Mouse (Mus musculus): ENCODE results near the gene Heca. TPM values are rescaled to one million over a fixed set of nuclear protein-coding genes. Genes with fewer than 3 reads are reported as not detected.

The Heca gene
- polyA plus RNA-seq, 1 experiment from 2014 or later, result 4.0 TPM

DNA sequence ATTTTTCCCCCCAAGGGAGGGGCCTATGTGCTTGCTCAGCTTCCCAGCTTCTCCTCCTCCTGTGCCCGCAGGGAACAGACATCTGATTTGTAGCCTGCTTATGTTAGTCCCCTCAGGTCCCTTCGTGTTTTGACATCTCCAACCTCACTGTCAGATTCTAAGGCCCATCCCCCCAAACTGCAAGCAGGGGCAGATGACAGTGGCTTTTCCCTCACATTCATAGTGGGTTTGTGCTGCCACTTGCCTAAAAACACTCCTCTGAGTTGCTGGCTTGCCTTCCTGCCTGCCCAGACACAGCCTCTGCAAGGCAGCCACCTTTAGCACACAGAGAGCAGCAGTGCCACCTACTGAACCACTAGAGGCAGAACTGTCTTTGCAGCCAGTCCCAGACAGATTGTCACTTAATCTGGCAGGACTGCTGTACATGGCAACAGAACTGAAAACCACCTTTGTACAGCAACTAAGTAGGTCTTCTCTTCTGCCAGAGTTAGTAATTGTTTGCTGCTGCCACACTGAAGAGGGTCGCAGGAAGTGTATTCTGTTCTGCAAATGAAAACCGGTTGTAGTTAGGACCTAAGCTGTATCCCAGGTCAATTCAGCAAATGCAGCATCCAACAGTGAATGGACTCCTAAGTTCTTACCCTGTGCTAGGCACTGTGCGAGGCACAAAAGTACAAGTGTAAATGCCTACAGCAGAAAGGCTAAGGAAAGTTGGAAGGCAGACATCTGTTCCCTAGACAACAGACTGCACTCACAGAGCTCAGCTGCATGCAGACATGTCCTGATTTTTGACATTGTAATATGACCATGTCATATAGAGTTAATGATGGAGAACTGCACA lies 77.8 kb downstream of the Heca start:
- Histone ChIP-seq H3K4me1 (ENCODE audit: control insufficient read depth, insufficient read depth, low read length) (no peaks in the 10 kb centered on the region), H3K4me3 (ENCODE audit: low read depth, low read length) (no peak overlapping the region), H3K4me2 (no peak overlapping the region), H3K36me3 (ENCODE audit: control insufficient read depth, insufficient read depth, low read length) (no peaks in the 10 kb centered on the region), H3K27ac (ENCODE audit: low read depth, low read length) (no peak overlapping the region), H3K9ac (ENCODE audit: low read depth, low read length) (no peak overlapping the region), H3K27me3 (ENCODE audit: control insufficient read depth, insufficient read depth, low read length) (no peaks in the 10 kb centered on the region), H3K9me3 (replicated peaks; ENCODE audit: control insufficient read depth, low read length) (no peaks in the 10 kb centered on the region; the same call in 1 of the 2 replicates)
- peak; percentile 77 for ATAC-seq (replicated peaks; ENCODE audit: insufficient number of reproducible peaks, low FRiP score, low TSS enrichment)
- WGBS (ENCODE audit: insufficient replicate concordance), result 27% methylated on average over 5 of the region's 5 CpGs

DNA sequence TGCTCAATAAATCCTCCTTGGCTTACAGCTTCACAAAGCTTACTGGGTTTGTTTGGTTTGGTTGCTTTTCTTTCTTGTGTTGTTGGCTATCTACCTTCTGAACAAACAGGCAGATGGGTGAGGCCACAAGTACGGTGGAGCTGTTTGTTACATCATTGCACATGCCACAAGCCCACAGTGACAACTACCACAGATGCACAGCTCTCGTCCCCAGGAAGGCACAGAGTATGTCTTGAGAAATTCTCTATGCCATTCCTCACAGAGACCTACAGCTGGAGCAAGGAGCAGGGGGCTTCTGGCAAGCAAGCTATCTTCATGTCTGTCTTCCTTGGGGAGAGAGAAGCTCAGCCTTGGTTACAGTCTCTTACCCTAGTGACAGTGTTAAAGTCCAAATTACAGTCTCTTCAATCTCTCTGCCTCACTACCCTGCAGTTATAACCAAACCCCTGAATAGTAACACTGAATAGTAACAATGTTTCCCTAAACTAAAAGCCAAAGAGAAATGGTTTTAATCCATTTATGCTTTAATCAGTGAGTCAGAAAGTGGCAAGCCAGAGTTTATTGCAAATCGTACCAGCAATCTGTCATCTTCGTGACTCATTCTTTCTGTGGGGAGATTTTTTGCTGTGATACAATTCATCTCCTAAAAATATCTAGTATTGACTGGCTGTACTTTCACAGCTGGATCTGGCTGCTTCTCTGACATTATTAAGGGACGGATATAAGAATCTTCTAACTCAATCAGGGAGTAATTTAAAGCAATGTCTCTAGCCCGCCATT lies 87.0 kb downstream of the Heca start:
- WGBS (ENCODE audit: insufficient replicate concordance), result 79% methylated on average over 6 of the region's 6 CpGs

DNA sequence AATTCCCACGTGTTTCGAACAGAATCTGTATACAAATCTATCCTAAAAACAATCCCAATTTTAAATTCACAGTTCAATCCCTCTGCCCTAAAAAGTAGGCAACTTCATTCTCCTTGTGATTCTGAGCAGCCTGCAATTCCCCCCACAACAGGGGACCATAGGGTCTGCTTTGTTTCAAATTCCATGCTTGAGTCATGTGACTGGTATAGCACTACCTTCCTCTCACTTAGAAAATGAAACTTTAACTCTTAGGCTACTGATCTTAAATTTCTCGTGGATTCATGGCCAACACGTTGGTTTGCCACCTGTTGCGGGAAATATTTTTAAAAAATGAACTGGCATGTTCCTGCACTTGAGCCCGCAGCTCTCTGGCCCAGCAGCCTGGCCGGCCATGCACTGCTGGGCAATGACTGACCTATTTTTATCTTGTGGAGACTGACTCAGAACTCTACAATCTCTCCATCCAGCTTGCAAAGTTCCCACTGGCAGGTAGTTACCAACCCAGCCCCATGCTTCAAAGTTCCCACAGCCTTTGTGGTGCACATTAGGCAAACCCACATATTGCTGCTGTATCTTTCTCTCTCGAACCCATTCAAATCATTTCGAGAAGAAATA lies 90.1 kb downstream of the Heca start:
- Histone ChIP-seq H3K9ac (ENCODE audit: low read depth, low read length) (no peak overlapping the region), H3K27ac (ENCODE audit: low read depth, low read length) (no peak overlapping the region), H3K36me3 (ENCODE audit: control insufficient read depth, insufficient read depth, low read length) (no peaks in the 10 kb centered on the region), H3K9me3 (replicated peaks; ENCODE audit: control insufficient read depth, low read length) (no peaks in the 10 kb centered on the region), H3K4me3 (ENCODE audit: low read depth, low read length) (no peak overlapping the region), H3K4me2 (no peak overlapping the region), H3K27me3 (ENCODE audit: control insufficient read depth, insufficient read depth, low read length) (no peaks in the 10 kb centered on the region), H3K4me1 (ENCODE audit: control insufficient read depth, insufficient read depth, low read length) (no peaks in the 10 kb centered on the region)
- WGBS (ENCODE audit: insufficient replicate concordance), result 68% methylated on average over 9 of the region's 9 CpGs
- ATAC-seq (replicated peaks; ENCODE audit: insufficient number of reproducible peaks, low FRiP score, low TSS enrichment), result no peak

More for the DNA sequence above, 87.0 kb downstream of the Heca start:
- Histone ChIP-seq H3K4me3 (ENCODE audit: low read depth, low read length) (no peak overlapping the region), H3K9me3 (replicated peaks; ENCODE audit: control insufficient read depth, low read length) (no peaks in the 10 kb centered on the region; the same call in 1 of the 2 replicates), H3K27me3 (ENCODE audit: control insufficient read depth, insufficient read depth, low read length) (no peaks in the 10 kb centered on the region), H3K36me3 (ENCODE audit: control insufficient read depth, insufficient read depth, low read length) (no peaks in the 10 kb centered on the region), H3K4me2 (no peak overlapping the region), H3K9ac (ENCODE audit: low read depth, low read length) (no peak overlapping the region), H3K4me1 (ENCODE audit: control insufficient read depth, insufficient read depth, low read length) (no peaks in the 10 kb centered on the region), H3K27ac (ENCODE audit: low read depth, low read length) (no peak overlapping the region)
- no peak for ATAC-seq (replicated peaks; ENCODE audit: insufficient number of reproducible peaks, low FRiP score, low TSS enrichment)

DNA sequence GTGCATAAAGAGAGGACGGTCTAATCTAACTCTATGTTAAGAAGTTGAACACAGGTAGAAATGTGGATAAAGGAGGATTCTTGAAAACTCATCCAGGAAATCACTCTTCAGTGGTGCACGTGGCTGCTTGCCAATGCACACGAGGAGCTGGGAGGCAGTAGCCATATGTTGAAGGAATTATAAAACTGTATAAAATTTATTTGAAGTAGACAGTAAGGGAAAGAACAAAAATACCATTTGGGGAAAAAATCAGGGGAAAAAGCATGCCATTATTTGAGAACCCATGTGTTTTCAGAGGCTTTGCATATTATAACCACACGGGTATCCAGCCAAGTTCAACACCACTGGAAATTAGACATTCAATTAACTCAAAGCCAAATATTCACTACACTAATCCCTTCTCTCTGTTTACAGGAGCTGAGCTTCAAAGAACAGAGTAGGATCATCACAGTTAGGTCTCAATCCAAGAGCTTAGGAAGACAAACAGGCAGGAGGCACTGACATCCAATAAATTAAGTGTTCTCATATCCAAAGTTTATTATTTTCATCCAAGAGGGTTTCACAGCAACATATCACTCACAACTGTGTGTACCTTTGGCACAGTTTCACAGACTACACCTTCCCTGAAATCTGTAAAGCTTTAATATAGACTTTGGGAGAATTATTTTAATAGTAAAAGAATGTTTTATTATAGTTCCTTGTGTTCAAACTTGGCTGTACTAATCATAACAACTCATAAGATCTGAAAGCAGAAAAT lies 102.9 kb downstream of the Heca start:
- 76% methylated on average over 4 of the region's 4 CpGs for WGBS (ENCODE audit: insufficient replicate concordance)
- Histone ChIP-seq H3K27ac (ENCODE audit: low read depth, low read length) (no peak overlapping the region), H3K36me3 (ENCODE audit: control insufficient read depth, insufficient read depth, low read length) (no peaks in the 10 kb centered on the region; the same call in 1 of the 2 replicates), H3K4me1 (ENCODE audit: control insufficient read depth, insufficient read depth, low read length) (no peaks in the 10 kb centered on the region), H3K4me3 (ENCODE audit: low read depth, low read length) (no peak overlapping the region), H3K27me3 (ENCODE audit: control insufficient read depth, insufficient read depth, low read length) (no peaks in the 10 kb centered on the region), H3K9ac (ENCODE audit: low read depth, low read length) (no peak overlapping the region), H3K4me2 (no peak overlapping the region), H3K9me3 (replicated peaks; ENCODE audit: control insufficient read depth, low read length) (no peaks in the 10 kb centered on the region)
- no peak for ATAC-seq (replicated peaks; ENCODE audit: insufficient number of reproducible peaks, low FRiP score, low TSS enrichment)

DNA sequence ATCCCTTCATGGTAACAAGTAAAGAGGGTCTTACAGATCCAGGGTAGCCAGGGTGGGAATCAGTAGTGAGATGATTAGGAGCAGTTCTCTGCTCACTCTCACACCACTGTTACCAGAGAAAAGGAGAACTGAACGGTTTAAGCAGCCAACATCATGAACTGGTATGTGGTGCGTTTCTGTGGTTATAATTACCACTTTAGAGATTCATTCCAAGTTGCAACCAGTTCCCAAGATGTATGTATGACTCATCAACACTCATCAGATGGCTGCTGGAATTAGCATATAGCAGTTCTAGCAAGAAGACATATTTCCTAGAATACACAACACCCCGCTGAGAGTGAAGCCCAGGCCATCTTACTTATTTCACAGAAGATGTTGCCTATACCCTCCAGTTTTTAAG lies 105.8 kb downstream of the Heca start:
- Histone ChIP-seq H3K4me3 (ENCODE audit: low read depth, low read length) (no peak overlapping the region), H3K27ac (ENCODE audit: low read depth, low read length) (no peak overlapping the region), H3K9ac (ENCODE audit: low read depth, low read length) (no peak overlapping the region), H3K4me2 (no peak overlapping the region), H3K4me1 (ENCODE audit: control insufficient read depth, insufficient read depth, low read length) (no peaks in the 10 kb centered on the region), H3K36me3 (ENCODE audit: control insufficient read depth, insufficient read depth, low read length) (no peaks in the 10 kb centered on the region; the same call in 1 of the 2 replicates), H3K9me3 (replicated peaks; ENCODE audit: control insufficient read depth, low read length) (no peaks in the 10 kb centered on the region), H3K27me3 (ENCODE audit: control insufficient read depth, insufficient read depth, low read length) (no peaks in the 10 kb centered on the region)
- 78% methylated on average over 3 of the region's 3 CpGs for WGBS (ENCODE audit: insufficient replicate concordance)
- ATAC-seq (replicated peaks; ENCODE audit: insufficient number of reproducible peaks, low FRiP score, low TSS enrichment), result no peak

DNA sequence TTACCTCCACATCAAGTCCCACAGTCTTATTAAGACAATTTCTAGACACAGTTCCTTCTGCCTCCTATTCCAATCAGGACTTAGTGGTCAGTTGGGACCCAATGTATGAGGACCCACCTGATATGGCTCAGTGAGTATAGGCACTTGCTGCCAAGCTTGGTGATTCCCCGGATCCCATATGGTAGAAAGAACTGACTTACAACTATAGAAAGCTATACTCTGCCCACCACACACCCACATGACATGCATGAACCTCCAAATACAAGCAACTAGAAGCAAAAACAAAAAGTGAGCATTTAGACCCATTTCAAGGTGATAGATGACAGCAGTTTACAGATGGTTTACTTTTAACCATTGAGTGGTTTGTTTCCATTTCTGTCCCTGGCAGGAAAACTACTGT lies 111.6 kb downstream of the Heca start:
- ATAC-seq (replicated peaks; ENCODE audit: insufficient number of reproducible peaks, low FRiP score, low TSS enrichment), result no peak
- H3K36me3 ChIP-seq (ENCODE audit: control insufficient read depth, insufficient read depth, low read length), result no peaks in the 10 kb centered on the region
- no peak overlapping the region for H3K4me3 ChIP-seq (ENCODE audit: low read depth, low read length)
- no peak overlapping the region for H3K9ac ChIP-seq (ENCODE audit: low read depth, low read length)
- H3K4me1 ChIP-seq (ENCODE audit: control insufficient read depth, insufficient read depth, low read length), result no peaks in the 10 kb centered on the region
- no peak overlapping the region for H3K27ac ChIP-seq (ENCODE audit: low read depth, low read length)
- 82% methylated on average over 1 of the region's 1 CpGs for WGBS (ENCODE audit: insufficient replicate concordance)
- H3K4me2 ChIP-seq, result no peak overlapping the region
- H3K27me3 ChIP-seq (ENCODE audit: control insufficient read depth, insufficient read depth, low read length), result no peaks in the 10 kb centered on the region
- H3K9me3 ChIP-seq (replicated peaks; ENCODE audit: control insufficient read depth, low read length), result no peaks in the 10 kb centered on the region

DNA sequence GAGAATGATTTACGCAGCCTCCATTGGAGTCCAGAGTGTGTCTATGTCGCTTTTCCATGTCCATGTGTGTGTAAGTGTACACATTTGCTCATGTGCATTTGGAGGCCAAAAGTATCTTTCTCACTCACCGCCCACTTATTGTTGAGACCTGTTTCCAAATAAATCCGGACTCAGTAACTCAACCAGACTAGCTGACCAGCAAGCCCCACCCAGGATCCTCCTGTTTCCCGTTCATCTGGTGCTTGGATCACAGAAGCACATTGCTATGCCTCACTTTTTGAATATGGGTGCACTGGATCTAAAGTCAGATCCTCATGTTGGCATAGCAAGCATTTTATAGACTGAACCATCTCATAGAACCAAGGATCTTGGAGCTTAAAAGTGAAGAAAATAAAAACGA lies 112.8 kb downstream of the Heca start:
- no peak overlapping the region for H3K4me3 ChIP-seq (ENCODE audit: low read depth, low read length)
- no peaks in the 10 kb centered on the region for H3K9me3 ChIP-seq (replicated peaks; ENCODE audit: control insufficient read depth, low read length)
- no peak for ATAC-seq (replicated peaks; ENCODE audit: insufficient number of reproducible peaks, low FRiP score, low TSS enrichment)
- H3K4me2 ChIP-seq, result no peak overlapping the region
- no peak overlapping the region for H3K27ac ChIP-seq (ENCODE audit: low read depth, low read length)
- H3K4me1 ChIP-seq (ENCODE audit: control insufficient read depth, insufficient read depth, low read length), result no peaks in the 10 kb centered on the region
- no peaks in the 10 kb centered on the region for H3K27me3 ChIP-seq (ENCODE audit: control insufficient read depth, insufficient read depth, low read length)
- no peaks in the 10 kb centered on the region for H3K36me3 ChIP-seq (ENCODE audit: control insufficient read depth, insufficient read depth, low read length)
- 75% methylated on average over 6 of the region's 6 CpGs for WGBS (ENCODE audit: insufficient replicate concordance)
- H3K9ac ChIP-seq (ENCODE audit: low read depth, low read length), result no peak overlapping the region

DNA sequence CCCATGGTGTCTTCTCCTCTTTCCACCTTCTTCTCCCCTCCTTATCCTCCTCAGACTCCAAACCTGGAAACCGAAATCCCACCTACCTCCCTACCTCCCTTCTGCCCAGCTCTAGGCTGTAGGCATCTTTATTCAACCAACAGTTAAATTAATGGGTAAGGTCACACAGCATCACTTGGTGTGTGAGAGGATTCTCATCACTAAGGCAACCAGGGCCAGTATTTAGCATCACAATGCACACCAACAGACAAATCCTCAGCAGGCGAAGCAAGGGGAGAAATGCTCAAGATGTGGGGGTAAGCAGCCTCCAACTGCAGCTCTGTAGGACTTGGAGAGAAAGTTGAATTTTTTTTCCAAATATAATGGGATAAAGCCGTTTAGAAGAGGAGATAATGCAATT lies 116.8 kb downstream of the Heca start:
- Histone ChIP-seq H3K4me1 (ENCODE audit: control insufficient read depth, insufficient read depth, low read length) (no peaks in the 10 kb centered on the region), H3K9ac (ENCODE audit: low read depth, low read length) (no peak overlapping the region), H3K27ac (ENCODE audit: low read depth, low read length) (no peak overlapping the region), H3K4me3 (ENCODE audit: low read depth, low read length) (no peak overlapping the region), H3K27me3 (ENCODE audit: control insufficient read depth, insufficient read depth, low read length) (no peaks in the 10 kb centered on the region), H3K9me3 (replicated peaks; ENCODE audit: control insufficient read depth, low read length) (no peaks in the 10 kb centered on the region), H3K36me3 (ENCODE audit: control insufficient read depth, insufficient read depth, low read length) (no peaks in the 10 kb centered on the region; the same call in 1 of the 2 replicates), H3K4me2 (no peak overlapping the region)
- no peak for ATAC-seq (replicated peaks; ENCODE audit: insufficient number of reproducible peaks, low FRiP score, low TSS enrichment)
- WGBS (ENCODE audit: insufficient replicate concordance), result 59% methylated on average over 3 of the region's 3 CpGs

Measured in heart, embryonic 11.5 days (tissue).